Mouse (Mus musculus) liver (tissue): Measurements from ENCODE around the gene Thsd7b.

Source experiments
- DNase-seq: peaks from one replicate; pipeline ENCODE4 v3.0.0-alpha.2; 2020; ENCODE audit warnings: mixed read lengths

The Thsd7b gene

GRCm38 (mm10) chr1:129526967-129527366 is 253.9 kb downstream of the Thsd7b start:
- DNase-seq, result no peak

GRCm38 (mm10) chr1:129532206-129532605 is 259.1 kb downstream of the Thsd7b start:
- DNase-seq, result no peak

GRCm38 (mm10) chr1:129538508-129538907 is 265.4 kb downstream of the Thsd7b start:
- no peak for DNase-seq

- DNase-seq, result no peak
Observed at GRCm38 (mm10) chr1:129538970-129539369, 265.9 kb downstream of the Thsd7b start.

- DNase-seq, result no peak
Observed at GRCm38 (mm10) chr1:129540751-129541150, 267.6 kb downstream of the Thsd7b start.

GRCm38 (mm10) chr1:129542563-129543146 is 269.6 kb downstream of the Thsd7b start:
- no peak for DNase-seq

- no peak for DNase-seq
Observed at GRCm38 (mm10) chr1:129543169-129543568, 270.1 kb downstream of the Thsd7b start.

GRCm38 (mm10) chr1:129558054-129558453 is 285.0 kb downstream of the Thsd7b start:
- DNase-seq, result no peak

GRCm38 (mm10) chr1:129559137-129559536 is 286.0 kb downstream of the Thsd7b start:
- DNase-seq, result no peak

GRCm38 (mm10) chr1:129559812-129560211 is 286.7 kb downstream of the Thsd7b start:
- DNase-seq, result no peak

- DNase-seq, result no peak
Observed at GRCm38 (mm10) chr1:129562707-129563106, 289.6 kb downstream of the Thsd7b start.

GRCm38 (mm10) chr1:129570522-129570921 is 297.4 kb downstream of the Thsd7b start:
- DNase-seq, result no peak

GRCm38 (mm10) chr1:129579955-129580354 is 306.9 kb downstream of the Thsd7b start:
- no peak for DNase-seq

GRCm38 (mm10) chr1:129586635-129587034 is 313.5 kb downstream of the Thsd7b start:
- DNase-seq, result no peak

- DNase-seq, result no peak
Observed at GRCm38 (mm10) chr1:129589366-129590002, 316.4 kb downstream of the Thsd7b start.

GRCm38 (mm10) chr1:129595447-129595846 is 322.3 kb downstream of the Thsd7b start:
- no peak for DNase-seq

- DNase-seq, result no peak
Observed at GRCm38 (mm10) chr1:129600933-129601332, 327.8 kb downstream of the Thsd7b start.

GRCm38 (mm10) chr1:129602284-129602683 is 329.2 kb downstream of the Thsd7b start:
- DNase-seq, result no peak

- DNase-seq, result no peak
Observed at GRCm38 (mm10) chr1:129608395-129608794, 335.3 kb downstream of the Thsd7b start.

GRCm38 (mm10) chr1:129616080-129616479 is 343.0 kb downstream of the Thsd7b start:
- no peak for DNase-seq

- no peak for DNase-seq
Observed at GRCm38 (mm10) chr1:129619440-129620301, 346.6 kb downstream of the Thsd7b start.

GRCm38 (mm10) chr1:129624519-129624918 is 351.4 kb downstream of the Thsd7b start:
- DNase-seq, result no peak

GRCm38 (mm10) chr1:129635146-129635545 is 362.0 kb downstream of the Thsd7b start:
- DNase-seq, result no peak
